Mouse (Mus musculus) kidney, embryonic 14.5 days (tissue): ENCODE results near the gene Tll1. TPM values are rescaled to one million over a fixed set of nuclear protein-coding genes. Genes with fewer than 3 reads are reported as not detected.
A peak's percentile ranks its signal among the peaks of the same experiment; 100 is the strongest.

Experiments
- ATAC-seq: fragments of 200-750 bp; cut with Nextera tagmentation; 2 replicates; pipeline ENCODE4 v1.8.0; 2017; ENCODE audit warnings: moderate number of reproducible peaks, mild to moderate bottlenecking, moderate TSS enrichment, moderate library complexity; ENCODE audit not compliant: low FRiP score, low TSS enrichment
- H3K27ac ChIP-seq: fragments of 300-500 bp; sonication (generic); 2 replicates; pipeline ENCODE4 v1.5.1; 2014; ENCODE audit warnings: low read depth, mild to moderate bottlenecking, low read length, moderate library complexity, mixed read lengths
- H3K27me3 ChIP-seq: fragments of 300-500 bp; sonication (generic); 2 replicates; pipeline ENCODE4 v1.6.1; 2014; ENCODE audit warnings: mild to moderate bottlenecking, low read length; ENCODE audit not compliant: control insufficient read depth, insufficient read depth
- H3K36me3 ChIP-seq: fragments of 300-500 bp; sonication (generic); 2 replicates; pipeline ENCODE4 v1.6.1; 2014; ENCODE audit warnings: low read length, mixed read lengths; ENCODE audit not compliant: control insufficient read depth, insufficient read depth
- H3K4me1 ChIP-seq: fragments of 300-500 bp; sonication (generic); 2 replicates; pipeline ENCODE4 v1.6.1; 2014; ENCODE audit warnings: low read length, mixed read lengths; ENCODE audit not compliant: control insufficient read depth, insufficient read depth
- H3K4me2 ChIP-seq: fragments of 300-500 bp; sonication (generic); replicated peaks from 2 replicates; pipeline ENCODE4 v1.6.1; 2014; ENCODE audit warnings: low read depth, mild to moderate bottlenecking, low read length
- H3K4me3 ChIP-seq: fragments of 300-500 bp; sonication (generic); 2 replicates; pipeline ENCODE4 v1.5.1; 2014; ENCODE audit warnings: mild to moderate bottlenecking, low read length
- H3K9ac ChIP-seq: fragments of 300-500 bp; sonication (generic); 2 replicates; pipeline ENCODE4 v1.6.1; 2014; ENCODE audit warnings: low read depth, mild to moderate bottlenecking, low read length, moderate library complexity
- H3K9me3 ChIP-seq: fragments of 300-500 bp; sonication (generic); 2 replicates; pipeline ENCODE4 v1.6.1; 2016; ENCODE audit warnings: low read length; ENCODE audit not compliant: control insufficient read depth
- WGBS: fragments of 180-500 bp; shearing (Covaris S2); extraction: QIAGEN DNeasy Blood & Tissue Kit; methylation state at CpG from one replicate; pipeline ENCODE4 v1.1.7; 2014; 5-methylcytosine and 5-hydroxymethylcytosine counted together
- polyA plus RNA-seq: library from polyadenylated mRNA; unstranded; fragments of >200 nt; fragmentation: Nextera tagmentation; extraction: Ambion mirVana; gene quantifications from 2 replicates; pipeline ENCODE4 v1.2.1, GENCODE M21; 2014

Tll1 gene
- polyA plus RNA-seq, 1 experiment from 2014 or later, result 0.50 TPM

DNA sequence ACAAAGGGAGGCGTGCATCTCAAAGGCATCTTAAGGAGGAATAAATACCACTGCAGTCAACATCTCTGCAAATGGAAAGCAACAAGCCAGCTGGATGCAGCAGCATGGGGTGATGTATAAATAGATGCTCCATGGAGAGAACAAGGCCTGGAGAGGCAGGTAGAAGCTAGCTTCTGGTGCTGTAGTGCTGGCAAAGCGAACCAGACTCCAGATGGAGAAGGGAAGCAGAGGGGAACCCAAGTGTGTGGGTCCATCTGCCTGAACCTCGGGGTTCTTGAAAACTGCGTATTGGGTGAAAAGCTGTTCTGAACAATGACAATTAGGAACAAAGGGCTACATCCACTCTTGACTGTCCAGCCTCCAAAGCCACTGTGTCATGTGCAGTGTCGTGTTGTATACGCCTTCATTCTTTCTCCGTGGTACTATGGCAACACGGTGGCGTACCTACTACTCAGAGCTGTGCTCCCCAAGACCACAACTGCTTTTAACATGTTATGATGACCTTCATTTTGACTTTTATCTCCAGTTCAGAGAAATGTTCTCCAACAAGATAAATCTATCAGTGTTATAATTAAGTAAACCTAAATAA, 53.8 kb downstream of the Tll1 start:
- H3K9me3 ChIP-seq, result no peaks in the 10 kb centered on the region
- no peak overlapping the region for H3K9ac ChIP-seq
- no peak overlapping the region for H3K4me2 ChIP-seq
- no peaks in the 10 kb centered on the region for H3K36me3 ChIP-seq
- no peaks in the 10 kb centered on the region for H3K27me3 ChIP-seq
- no peaks in the 10 kb centered on the region for H3K4me1 ChIP-seq
- 84% methylated on average over 9 of the region's 9 CpGs for WGBS
- no peak overlapping the region for H3K27ac ChIP-seq
- ATAC-seq, result no peak
- no peak overlapping the region for H3K4me3 ChIP-seq

DNA sequence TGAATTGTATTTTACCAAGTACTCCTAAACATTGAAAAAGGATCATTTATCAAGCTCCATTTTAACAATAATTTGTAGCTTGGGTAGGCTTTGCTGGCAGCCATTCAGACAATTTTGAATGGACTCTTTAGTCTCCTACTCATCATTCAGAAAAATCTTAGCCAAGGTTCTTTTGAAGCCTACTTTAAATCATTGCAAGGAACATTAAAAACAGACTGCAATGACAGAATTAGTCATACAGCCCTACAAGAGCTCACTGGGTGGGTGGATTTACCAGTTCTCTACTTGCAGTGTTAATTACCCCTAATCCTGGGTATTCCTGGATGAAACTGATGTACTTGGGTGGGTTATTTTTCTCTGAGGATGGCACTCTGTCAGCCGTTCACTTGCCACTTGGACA, 69.5 kb downstream of the Tll1 start:
- no peak overlapping the region for H3K27ac ChIP-seq
- H3K4me2 ChIP-seq, result no peak overlapping the region
- H3K9me3 ChIP-seq, result no peaks in the 10 kb centered on the region
- no peak for ATAC-seq
- no peaks in the 10 kb centered on the region for H3K36me3 ChIP-seq
- H3K9ac ChIP-seq, result no peak overlapping the region
- WGBS, result 84% methylated on average over 1 of the region's 1 CpGs
- H3K27me3 ChIP-seq, result no peaks in the 10 kb centered on the region
- H3K4me3 ChIP-seq, result no peak overlapping the region
- no peaks in the 10 kb centered on the region for H3K4me1 ChIP-seq

DNA sequence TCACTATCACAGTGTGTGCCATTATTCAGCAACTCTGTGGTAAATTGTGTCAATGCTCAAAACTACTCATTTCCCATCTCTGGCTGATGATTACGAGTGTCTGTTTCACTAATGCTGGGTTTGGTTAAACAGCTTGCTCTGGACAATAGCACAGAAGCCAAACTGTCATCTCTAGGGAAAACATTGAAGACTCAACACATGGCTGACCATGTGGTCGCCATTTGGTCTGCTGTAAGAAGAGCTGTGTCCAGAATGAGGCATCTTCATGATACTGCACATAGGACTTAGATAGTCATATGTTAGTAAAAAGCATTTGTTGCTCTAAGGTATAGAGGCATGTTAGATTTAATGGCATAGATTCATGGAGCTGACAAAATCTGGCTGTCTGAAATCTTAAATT, 98.9 kb downstream of the Tll1 start:
- no peak overlapping the region for H3K4me3 ChIP-seq
- H3K9ac ChIP-seq, result no peak overlapping the region
- H3K27ac ChIP-seq, result no peak overlapping the region
- 73% methylated on average over 2 of the region's 2 CpGs for WGBS
- no peaks in the 10 kb centered on the region for H3K27me3 ChIP-seq
- H3K36me3 ChIP-seq, result no peaks in the 10 kb centered on the region
- H3K9me3 ChIP-seq, result no peaks in the 10 kb centered on the region
- no peaks in the 10 kb centered on the region for H3K4me1 ChIP-seq
- ATAC-seq, result no peak
- no peak overlapping the region for H3K4me2 ChIP-seq

DNA sequence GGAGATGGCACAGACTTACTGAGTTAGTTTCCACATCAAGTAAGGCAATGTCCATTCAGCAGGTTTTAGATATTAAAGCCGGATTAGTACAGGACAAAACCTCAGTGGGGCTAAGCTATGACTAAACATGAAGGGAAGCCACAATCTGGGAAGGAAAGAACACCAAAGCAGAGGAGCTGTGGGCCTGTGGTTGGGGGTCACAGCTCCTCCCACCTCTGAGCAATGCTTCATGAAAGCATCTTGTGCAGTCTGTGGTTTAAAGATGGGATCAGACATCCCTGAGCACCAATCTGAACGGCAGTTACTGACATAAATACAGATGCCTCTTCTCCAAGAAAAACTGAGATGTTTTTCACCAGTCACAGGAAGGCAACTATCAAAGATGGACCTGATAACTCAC, 132.7 kb downstream of the Tll1 start:
- H3K27ac ChIP-seq, result no peak overlapping the region
- H3K9me3 ChIP-seq, result no peaks in the 10 kb centered on the region
- ATAC-seq, result no peak
- no peaks in the 10 kb centered on the region for H3K4me1 ChIP-seq
- WGBS, result 66% methylated on average over 2 of the region's 2 CpGs
- no peak overlapping the region for H3K4me2 ChIP-seq
- H3K36me3 ChIP-seq, result no peaks in the 10 kb centered on the region
- no peaks in the 10 kb centered on the region for H3K27me3 ChIP-seq
- no peak overlapping the region for H3K9ac ChIP-seq
- H3K4me3 ChIP-seq, result no peak overlapping the region

DNA sequence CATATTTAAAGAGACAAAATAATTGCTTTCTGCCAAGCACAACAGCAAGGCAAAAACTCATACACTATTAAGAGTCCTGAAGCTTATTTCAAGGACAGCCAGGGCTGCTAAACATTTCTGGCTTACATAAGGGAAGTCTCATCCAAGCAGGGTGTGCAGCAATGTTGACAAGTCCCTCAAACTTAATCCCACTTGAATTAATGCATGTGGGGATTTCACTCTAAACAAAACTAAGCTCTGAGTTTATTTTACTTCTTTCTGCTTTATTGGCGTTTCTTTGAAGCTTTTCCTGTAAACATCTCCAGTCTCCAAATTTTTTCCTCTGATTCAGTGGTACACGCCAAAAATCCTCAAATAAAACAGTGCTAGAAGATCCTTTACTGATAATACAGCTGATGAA, 146.2 kb downstream of the Tll1 start:
- 55% methylated on average over 2 of the region's 2 CpGs for WGBS
- Histone ChIP-seq H3K9me3 (no peaks in the 10 kb centered on the region), H3K27ac (no peak overlapping the region), H3K36me3 (no peaks in the 10 kb centered on the region), H3K4me2 (no peak overlapping the region), H3K27me3 (no peaks in the 10 kb centered on the region), H3K4me3 (no peak overlapping the region), H3K4me1 (no peaks in the 10 kb centered on the region), H3K9ac (no peak overlapping the region)
- no peak for ATAC-seq

DNA sequence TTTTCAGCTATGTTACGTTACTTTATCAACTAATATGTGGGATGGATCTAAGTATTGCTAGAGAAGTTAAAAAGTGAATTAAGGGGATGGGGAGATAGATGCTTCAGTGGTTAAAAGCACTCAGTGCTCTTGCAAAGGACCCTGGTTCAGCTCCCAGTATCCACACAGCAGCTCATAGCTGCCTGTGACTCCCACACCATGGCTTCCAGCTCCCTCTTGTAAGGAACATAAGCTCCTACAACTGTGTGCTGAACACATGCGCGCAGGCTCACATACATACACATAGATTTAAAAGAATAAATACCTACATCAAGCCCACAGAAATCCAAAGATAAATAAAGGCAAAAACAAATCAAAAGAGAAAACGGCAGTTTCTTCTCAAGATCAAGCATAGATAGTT, 148.5 kb downstream of the Tll1 start:
- Histone ChIP-seq H3K4me3 (no peak overlapping the region), H3K36me3 (no peaks in the 10 kb centered on the region), H3K9me3 (no peaks in the 10 kb centered on the region), H3K27me3 (no peaks in the 10 kb centered on the region), H3K4me1 (no peaks in the 10 kb centered on the region), H3K9ac (no peak overlapping the region), H3K4me2 (no peak overlapping the region), H3K27ac (no peak overlapping the region)
- 42% methylated on average over 4 of the region's 4 CpGs for WGBS
- peak; percentile 71; the same call in 1 of the 2 replicates for ATAC-seq

DNA sequence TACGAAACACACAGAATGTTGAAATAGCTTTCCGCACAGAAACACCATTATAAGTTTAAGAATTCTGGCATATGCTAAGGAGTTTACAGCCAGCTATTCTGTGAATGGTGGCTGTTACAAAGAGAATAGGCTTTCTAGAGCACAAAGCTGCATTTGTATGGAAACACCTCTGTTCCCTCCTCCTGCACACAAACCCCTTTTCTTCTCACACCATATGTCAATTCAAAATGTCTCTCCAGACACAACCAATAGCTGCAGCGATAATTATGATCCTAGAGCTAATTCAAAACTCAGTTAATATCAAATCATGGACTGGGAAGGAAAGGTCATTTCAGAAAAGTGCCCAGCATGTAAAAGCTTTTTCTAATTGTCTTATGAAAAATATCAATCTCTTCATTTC, 157.5 kb downstream of the Tll1 start:
- no peak for ATAC-seq
- H3K4me1 ChIP-seq, result no peaks in the 10 kb centered on the region
- no peak overlapping the region for H3K4me2 ChIP-seq
- no peaks in the 10 kb centered on the region for H3K9me3 ChIP-seq
- no peak overlapping the region for H3K4me3 ChIP-seq
- H3K27me3 ChIP-seq, result no peaks in the 10 kb centered on the region
- H3K9ac ChIP-seq, result no peak overlapping the region
- 81% methylated on average over 3 of the region's 3 CpGs for WGBS
- no peaks in the 10 kb centered on the region for H3K36me3 ChIP-seq
- H3K27ac ChIP-seq, result no peak overlapping the region

DNA sequence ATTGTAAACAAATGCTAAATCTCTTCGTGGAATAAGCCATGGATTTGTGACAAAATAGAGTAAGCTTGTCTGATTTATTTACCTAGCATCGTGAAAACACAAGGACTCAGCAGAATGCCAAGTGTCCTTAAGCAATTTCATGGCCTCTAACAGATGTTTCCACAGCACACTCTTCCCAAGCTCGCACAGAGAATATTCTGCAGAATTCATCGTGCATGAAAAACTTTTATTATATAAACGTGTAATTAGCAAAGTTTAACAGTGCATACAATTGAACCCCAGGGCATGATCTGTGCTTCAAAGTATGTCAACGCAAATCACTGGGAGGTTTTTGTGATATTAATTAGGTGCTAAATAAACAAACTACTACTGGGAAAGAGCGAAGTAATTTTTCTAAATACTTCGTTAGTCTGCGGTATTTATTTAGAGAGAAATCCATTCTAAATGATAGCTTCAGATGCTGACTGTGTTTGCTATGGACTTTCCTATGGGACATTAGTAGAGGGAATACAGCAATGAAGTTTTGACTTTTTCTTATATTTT, 158.0 kb downstream of the Tll1 start:
- 61% methylated on average over 9 of the region's 9 CpGs for WGBS
- no peak overlapping the region for H3K9ac ChIP-seq
- no peaks in the 10 kb centered on the region for H3K36me3 ChIP-seq
- no peak overlapping the region for H3K27ac ChIP-seq
- no peak for ATAC-seq
- no peak overlapping the region for H3K4me3 ChIP-seq
- H3K9me3 ChIP-seq, result no peaks in the 10 kb centered on the region
- no peaks in the 10 kb centered on the region for H3K4me1 ChIP-seq
- H3K27me3 ChIP-seq, result no peaks in the 10 kb centered on the region
- H3K4me2 ChIP-seq, result no peak overlapping the region

DNA sequence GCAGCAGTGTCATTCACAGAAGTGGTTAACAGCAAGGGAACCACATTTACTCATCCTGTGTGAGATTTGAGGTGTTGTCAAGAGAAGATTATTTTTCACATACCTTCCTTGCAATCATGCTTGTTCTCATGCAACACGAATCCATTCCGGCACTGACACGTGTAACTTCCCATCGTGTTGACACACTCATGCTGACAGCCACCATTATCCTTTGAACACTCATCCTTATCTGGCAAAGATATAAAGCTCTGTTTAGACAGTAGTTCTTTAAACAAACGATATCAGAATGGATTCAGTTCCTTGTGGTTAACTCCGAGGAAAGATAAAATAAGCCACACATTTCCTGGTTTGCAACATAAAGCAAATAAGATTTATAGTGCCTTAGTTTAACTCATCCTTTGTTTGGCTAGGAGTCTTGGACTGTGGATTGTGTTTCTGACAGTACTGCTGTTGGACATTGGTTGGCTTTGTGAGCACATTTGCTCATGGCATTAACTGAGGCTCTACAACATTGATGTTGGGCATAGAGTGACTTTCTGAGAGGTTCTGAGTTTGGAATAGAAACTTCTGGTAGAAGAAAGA, 164.7 kb downstream of the Tll1 start:
- ATAC-seq, result no peak
- 0 out of 2 replicates have a peak, but pooled peaks cover 3% of the 10 kb centered on the region for H3K4me1 ChIP-seq
- H3K4me3 ChIP-seq, result no peak overlapping the region
- H3K27me3 ChIP-seq, result no peaks in the 10 kb centered on the region
- no peaks in the 10 kb centered on the region for H3K36me3 ChIP-seq
- H3K9ac ChIP-seq, result no peak overlapping the region
- H3K4me2 ChIP-seq, result no peak overlapping the region
- 28% methylated on average over 6 of the region's 6 CpGs for WGBS
- no peaks in the 10 kb centered on the region for H3K9me3 ChIP-seq
- H3K27ac ChIP-seq, result no peak overlapping the region
